Mouse (Mus musculus): ENCODE measurements around the gene Idh1. TPM values are rescaled to one million over a fixed set of nuclear protein-coding genes. Genes with fewer than 3 reads are reported as not detected.
A peak's percentile ranks its signal among the peaks of the same experiment; 100 is the strongest.

Gene Idh1
- polyA plus RNA-seq, 1 experiment from 2014 or later: 397 TPM

- Histone ChIP-seq H3K4me3 (no peak overlapping the region), H3K4me1 (no peaks in the 10 kb centered on the region), H3K27ac (replicated peaks) (no peak overlapping the region), H3K9ac (replicated peaks) (no peak overlapping the region), H3K36me3 (no peaks in the 10 kb centered on the region), H3K4me2 (replicated peaks) (no peak overlapping the region), H3K27me3 (no peaks in the 10 kb centered on the region), H3K9me3 (no peaks in the 10 kb centered on the region)
- 96% methylated on average over 1 of the region's 1 CpGs for WGBS
- ATAC-seq (ENCODE audit: low FRiP score, low read depth): no peak
These were observed 53.5 kb downstream of the Idh1 start for GRCm38 (mm10) chr1:65132833-65133232.

GRCm38 (mm10) chr1:65131671-65132070, 54.6 kb downstream of the Idh1 start:
- no peak overlapping the region for H3K4me2 ChIP-seq (replicated peaks)
- H3K36me3 ChIP-seq: no peaks in the 10 kb centered on the region
- no peaks in the 10 kb centered on the region for H3K4me1 ChIP-seq
- H3K9me3 ChIP-seq: no peaks in the 10 kb centered on the region
- no peak overlapping the region for H3K27ac ChIP-seq (replicated peaks)
- no peak overlapping the region for H3K9ac ChIP-seq (replicated peaks)
- WGBS: 86% methylated on average over 1 of the region's 1 CpGs
- no peak for ATAC-seq (ENCODE audit: low FRiP score, low read depth)
- H3K27me3 ChIP-seq: no peaks in the 10 kb centered on the region
- no peak overlapping the region for H3K4me3 ChIP-seq

GRCm38 (mm10) chr1:65130226-65130625, 56.1 kb downstream of the Idh1 start:
- H3K4me1 ChIP-seq: no peaks in the 10 kb centered on the region
- H3K9ac ChIP-seq (replicated peaks): no peak overlapping the region
- H3K36me3 ChIP-seq: no peaks in the 10 kb centered on the region
- no peak for ATAC-seq (ENCODE audit: low FRiP score, low read depth)
- no peak overlapping the region for H3K4me3 ChIP-seq
- H3K27ac ChIP-seq (replicated peaks): no peak overlapping the region
- H3K4me2 ChIP-seq (replicated peaks): no peak overlapping the region
- no peaks in the 10 kb centered on the region for H3K9me3 ChIP-seq
- H3K27me3 ChIP-seq: no peaks in the 10 kb centered on the region
- WGBS: 75% methylated on average over 3 of the region's 3 CpGs

GRCm38 (mm10) chr1:65129634-65130180, 56.6 kb downstream of the Idh1 start:
- 86% methylated on average over 3 of the region's 3 CpGs for WGBS
- ATAC-seq (ENCODE audit: low FRiP score, low read depth): no peak

GRCm38 (mm10) chr1:65122574-65123372, 63.5 kb downstream of the Idh1 start, which contains the start of gene D630023F18Rik:
Gene D630023F18Rik (minus strand): TSS chr1:65123214.
- Histone ChIP-seq H3K9ac (replicated peaks) (no peak within 1 kb of the TSS; the same call in 1 of the 2 replicates), H3K4me3 (peak within 1 kb of the TSS; percentile 21), H3K27ac (replicated peaks) (no peak within 1 kb of the TSS), H3K36me3 (no peaks in the 10 kb centered on the region), H3K9me3 (no peaks in the 10 kb centered on the region), H3K4me2 (replicated peaks) (peak within 1 kb of the TSS; percentile 50), H3K27me3 (no peaks in the 10 kb centered on the region), H3K4me1 (no peaks in the 10 kb centered on the region)
- 24% methylated on average over 9 of the region's 9 CpGs for WGBS
- no peak for ATAC-seq (ENCODE audit: low FRiP score, low read depth)

More at GRCm38 (mm10) chr1:65129634-65130180, 56.6 kb downstream of the Idh1 start:
- Histone ChIP-seq H3K4me1 (no peaks in the 10 kb centered on the region), H3K36me3 (no peaks in the 10 kb centered on the region), H3K27ac (replicated peaks) (no peak overlapping the region), H3K4me2 (replicated peaks) (no peak overlapping the region), H3K4me3 (no peak overlapping the region), H3K27me3 (no peaks in the 10 kb centered on the region), H3K9ac (replicated peaks) (no peak overlapping the region), H3K9me3 (no peaks in the 10 kb centered on the region)

- Histone ChIP-seq H3K4me3 (no peak within 1 kb of the TSS), H3K4me1 (no peaks in the 10 kb centered on the region), H3K9me3 (no peaks in the 10 kb centered on the region), H3K36me3 (no peaks in the 10 kb centered on the region), H3K27ac (replicated peaks) (no peak within 1 kb of the TSS), H3K27me3 (no peaks in the 10 kb centered on the region), H3K4me2 (replicated peaks) (no peak within 1 kb of the TSS), H3K9ac (replicated peaks) (no peak within 1 kb of the TSS)
- ATAC-seq (ENCODE audit: low FRiP score, low read depth): no peak
- WGBS: 69% methylated on average over 1 of the region's 1 CpGs
These were observed 66.9 kb downstream of the Idh1 start, which contains the start of gene Gm28845 for GRCm38 (mm10) chr1:65119438-65119837. Gene Gm28845 (minus strand): TSS chr1:65119558.

- Histone ChIP-seq H3K4me2 (replicated peaks) (no peak overlapping the region), H3K27me3 (no peaks in the 10 kb centered on the region), H3K4me1 (no peaks in the 10 kb centered on the region), H3K4me3 (no peak overlapping the region), H3K9ac (replicated peaks) (no peak overlapping the region), H3K36me3 (no peaks in the 10 kb centered on the region), H3K27ac (replicated peaks) (no peak overlapping the region), H3K9me3 (no peaks in the 10 kb centered on the region)
- no peak for ATAC-seq (ENCODE audit: low FRiP score, low read depth)
- WGBS: 76% methylated on average over 8 of the region's 8 CpGs
These were observed 68.0 kb downstream of the Idh1 start for GRCm38 (mm10) chr1:65118150-65118913.

GRCm38 (mm10) chr1:65113536-65114172, 72.6 kb downstream of the Idh1 start:
- no peak overlapping the region for H3K27ac ChIP-seq (replicated peaks)
- no peaks in the 10 kb centered on the region for H3K27me3 ChIP-seq
- H3K4me3 ChIP-seq: no peak overlapping the region
- no peak overlapping the region for H3K4me2 ChIP-seq (replicated peaks)
- H3K9me3 ChIP-seq: no peaks in the 10 kb centered on the region
- no peak for ATAC-seq (ENCODE audit: low FRiP score, low read depth)
- 90% methylated on average over 5 of the region's 5 CpGs for WGBS
- no peaks in the 10 kb centered on the region for H3K4me1 ChIP-seq
- no peaks in the 10 kb centered on the region for H3K36me3 ChIP-seq
- no peak overlapping the region for H3K9ac ChIP-seq (replicated peaks)

GRCm38 (mm10) chr1:65112807-65113196, 73.5 kb downstream of the Idh1 start:
- Histone ChIP-seq H3K4me1 (no peaks in the 10 kb centered on the region), H3K9me3 (no peaks in the 10 kb centered on the region), H3K4me2 (replicated peaks) (peak overlapping the region; percentile 18; the same call in 1 of the 2 replicates), H3K9ac (replicated peaks) (no peak overlapping the region), H3K27ac (replicated peaks) (no peak overlapping the region), H3K4me3 (no peak overlapping the region), H3K36me3 (no peaks in the 10 kb centered on the region), H3K27me3 (no peaks in the 10 kb centered on the region)
- 62% methylated on average over 14 of the region's 14 CpGs for WGBS
- no peak for ATAC-seq (ENCODE audit: low FRiP score, low read depth)

- Histone ChIP-seq H3K9me3 (no peaks in the 10 kb centered on the region), H3K36me3 (no peaks in the 10 kb centered on the region), H3K27me3 (no peaks in the 10 kb centered on the region), H3K27ac (replicated peaks) (no peak overlapping the region), H3K4me1 (no peaks in the 10 kb centered on the region), H3K9ac (replicated peaks) (no peak overlapping the region), H3K4me3 (no peak overlapping the region), H3K4me2 (replicated peaks) (peak overlapping the region; percentile 18; the same call in 1 of the 2 replicates)
- 16% methylated on average over 8 of the region's 8 CpGs for WGBS
- 0 out of 2 replicates have a peak, but pooled peaks have one; percentile 34 for ATAC-seq (ENCODE audit: low FRiP score, low read depth)
These were observed 74.1 kb downstream of the Idh1 start for GRCm38 (mm10) chr1:65112031-65112806.

- no peaks in the 10 kb centered on the region for H3K27me3 ChIP-seq
- no peak overlapping the region for H3K4me2 ChIP-seq (replicated peaks)
- H3K27ac ChIP-seq (replicated peaks): no peak overlapping the region
- WGBS: 77% methylated on average over 25 of the region's 25 CpGs
- no peaks in the 10 kb centered on the region for H3K9me3 ChIP-seq
- no peak for ATAC-seq (ENCODE audit: low FRiP score, low read depth)
- H3K36me3 ChIP-seq: no peaks in the 10 kb centered on the region
- no peak overlapping the region for H3K9ac ChIP-seq (replicated peaks)
- H3K4me3 ChIP-seq: no peak overlapping the region
- no peaks in the 10 kb centered on the region for H3K4me1 ChIP-seq
These were observed 76.4 kb downstream of the Idh1 start for GRCm38 (mm10) chr1:65109756-65110435.

Measured in midbrain, embryonic 12.5 days (tissue).